Mouse (Mus musculus) monocyte, adult 2 months (primary cell): ENCODE data around the gene Luc7l3.
"Not testable (repeated sequence)": the region's sequence is repeated elsewhere in the genome, so short reads cannot be mapped to it uniquely, and the experiment has no call there.

ENCODE experiments used
- DNase-seq, 2 experiments: peaks; one replicate each; pipeline ENCODE4 v3.0.0; 2022; ENCODE audit warnings: low spot score in 2 of 2, low read depth in 1 of 2

The Luc7l3 gene

GRCm38 (mm10) chr11:94314098-94314652, 7.6 kb downstream of the Luc7l3 start:
- DNase-seq = no peak

- DNase-seq = no peak
Measured at GRCm38 (mm10) chr11:94312733-94313132, 9.1 kb downstream of the Luc7l3 start.

DNA sequence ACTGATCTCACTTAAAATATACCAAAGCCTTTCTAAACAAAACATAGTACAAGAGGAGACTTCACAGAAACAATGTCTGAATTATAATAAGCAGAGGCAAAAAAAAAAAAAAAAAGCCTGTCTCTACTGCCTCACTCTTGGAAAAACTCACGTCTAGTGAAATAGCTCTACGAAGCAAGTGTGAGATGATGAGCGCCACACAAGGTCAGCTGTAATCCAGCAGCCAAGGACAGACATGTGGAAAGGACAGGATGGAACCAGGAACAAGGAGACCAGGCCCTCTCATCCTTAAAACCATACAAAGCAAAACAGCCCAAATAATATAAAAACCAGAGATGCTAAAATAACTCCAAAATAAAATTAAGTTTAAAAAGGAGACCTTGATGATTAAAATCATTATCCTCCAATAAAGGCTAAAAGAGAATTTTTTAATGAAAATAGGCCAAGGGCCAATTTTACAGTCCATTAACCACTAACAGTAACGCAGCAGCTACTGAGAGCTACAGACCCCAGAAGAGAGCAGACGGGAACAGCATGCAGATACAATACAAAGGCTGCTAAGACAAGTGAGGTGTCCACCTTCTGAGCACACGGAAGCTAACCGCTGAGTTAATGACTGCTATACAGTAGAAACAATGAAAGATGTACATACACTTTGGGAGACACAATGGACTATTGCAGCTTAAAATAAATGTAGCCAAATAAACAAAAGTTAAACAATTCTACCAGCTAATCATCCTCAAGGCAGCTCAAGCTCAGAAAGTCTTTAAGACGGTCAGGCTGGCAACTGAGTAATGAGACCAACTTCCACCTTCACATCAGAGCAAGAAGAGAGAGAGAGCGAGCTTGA, 26.6 kb downstream of the Luc7l3 start:
- no peak for DNase-seq

DNA sequence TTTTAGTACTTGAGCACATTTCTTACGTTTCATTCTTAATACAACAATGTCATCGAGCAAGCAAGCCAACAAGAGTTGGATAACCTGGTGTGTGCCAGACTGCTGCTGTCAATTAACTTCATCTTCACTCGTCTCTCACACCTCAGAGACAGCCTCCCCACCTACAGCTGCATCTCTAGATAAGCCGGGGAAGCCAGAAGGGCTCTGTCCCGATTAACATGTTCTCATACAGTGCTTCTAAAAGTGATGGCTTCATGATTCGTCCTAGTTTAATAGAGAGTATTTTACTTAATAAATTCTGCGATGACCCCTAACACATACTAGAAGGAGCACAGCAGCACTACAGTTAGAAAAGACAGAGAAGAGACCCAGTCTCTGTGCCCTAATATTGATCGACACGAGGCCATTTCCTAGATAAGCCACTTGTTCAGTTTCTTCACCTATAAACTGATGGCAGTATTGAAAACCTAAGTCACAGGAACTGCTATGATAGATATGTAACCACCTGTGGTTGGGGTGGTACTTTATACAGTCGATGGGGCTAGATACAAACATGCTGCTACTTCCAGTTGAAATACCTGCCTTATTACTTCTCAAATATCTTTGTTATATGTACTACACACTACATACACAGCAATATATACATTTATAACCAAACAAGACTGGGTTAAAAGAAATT, 31.6 kb downstream of the Luc7l3 start:
- DNase-seq = no peak

GRCm38 (mm10) chr11:94287105-94287504, 34.7 kb downstream of the Luc7l3 start:
- no peak for DNase-seq

DNA sequence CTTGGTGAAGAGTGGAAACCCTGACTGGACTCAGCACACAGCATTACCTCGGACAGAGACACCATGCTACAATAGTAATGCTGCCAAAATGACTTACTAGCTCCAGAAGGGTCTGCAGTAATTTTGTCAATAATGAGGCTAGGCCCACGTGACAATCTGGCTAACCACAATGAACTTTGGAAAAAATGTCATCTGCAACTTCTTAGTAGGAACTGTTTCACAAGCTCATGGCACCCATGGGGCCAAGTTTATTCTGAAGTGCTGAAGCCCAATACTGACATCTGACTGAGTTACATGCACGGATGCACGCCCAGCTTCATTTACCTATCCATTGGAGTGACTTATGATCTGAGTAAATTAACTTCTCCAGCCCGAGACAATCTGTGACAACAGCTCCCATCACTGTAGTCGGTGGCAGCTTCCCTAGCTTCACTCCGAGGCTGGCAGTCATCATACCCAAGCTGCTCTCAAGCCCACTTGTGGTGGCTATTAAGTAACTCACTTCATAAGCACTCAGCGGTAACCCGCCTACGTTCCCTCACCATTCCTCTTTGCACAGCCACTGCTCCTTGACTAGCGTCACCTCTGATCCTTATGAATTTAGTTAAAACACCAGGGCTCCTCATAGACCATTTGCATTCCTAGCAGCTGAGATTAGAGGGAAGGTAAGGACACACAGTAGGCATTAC, 35.8 kb downstream of the Luc7l3 start:
- no peak for DNase-seq

- DNase-seq = no peak
Measured at GRCm38 (mm10) chr11:94283536-94284099, 38.2 kb downstream of the Luc7l3 start.

DNA sequence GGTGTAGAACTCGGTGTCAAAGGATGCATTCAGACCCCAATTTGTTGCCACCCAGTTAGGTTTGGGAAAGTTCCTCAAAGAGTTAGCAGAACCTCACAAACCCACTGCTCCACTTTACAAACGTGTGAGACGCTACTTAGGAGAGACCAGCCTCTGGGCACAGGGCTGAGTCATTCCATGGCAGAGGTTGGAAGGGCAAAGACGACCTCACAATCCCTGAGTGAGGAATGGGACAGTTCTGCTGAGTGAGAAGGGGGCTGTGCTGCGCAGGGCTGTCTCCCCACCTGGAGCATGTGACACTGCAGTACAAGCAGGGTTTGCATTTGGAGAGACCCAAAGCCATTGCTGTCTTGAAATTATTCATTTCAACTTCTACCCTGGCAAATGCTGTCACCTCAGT, 39.5 kb downstream of the Luc7l3 start:
- no peak for DNase-seq

- DNase-seq = no peak
Measured at GRCm38 (mm10) chr11:94281199-94282181, 40.3 kb downstream of the Luc7l3 start, which contains the start of gene Gm21885. Gm21885 (plus strand) TSS chr11:94281873.

DNA sequence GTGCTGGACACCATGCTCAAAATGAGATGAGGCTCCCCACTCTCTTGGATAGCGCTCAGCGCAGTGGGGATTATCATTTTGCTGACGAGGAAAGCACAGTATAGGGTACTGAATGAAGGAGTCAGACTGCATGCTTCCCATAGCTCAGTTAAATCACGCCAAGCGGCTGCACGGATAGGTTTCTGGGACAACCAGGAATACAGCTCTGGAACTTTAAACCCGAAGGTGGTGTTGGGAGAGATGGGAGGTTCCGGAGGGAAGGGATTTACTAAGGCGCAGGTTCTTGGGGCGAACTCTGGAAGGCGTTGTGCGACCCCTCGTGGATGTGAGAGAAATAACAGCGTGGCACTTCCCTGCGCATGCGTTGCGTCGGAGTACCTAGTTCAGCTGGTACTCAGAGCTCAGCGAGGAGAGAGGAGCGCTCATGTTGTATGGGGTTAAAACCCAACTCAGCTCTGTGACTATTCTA, 44.9 kb downstream of the Luc7l3 start:
- peak; percentile 21 to 53 for DNase-seq

- no peak for DNase-seq
Measured at GRCm38 (mm10) chr11:94275686-94276085, 46.1 kb downstream of the Luc7l3 start.

DNA sequence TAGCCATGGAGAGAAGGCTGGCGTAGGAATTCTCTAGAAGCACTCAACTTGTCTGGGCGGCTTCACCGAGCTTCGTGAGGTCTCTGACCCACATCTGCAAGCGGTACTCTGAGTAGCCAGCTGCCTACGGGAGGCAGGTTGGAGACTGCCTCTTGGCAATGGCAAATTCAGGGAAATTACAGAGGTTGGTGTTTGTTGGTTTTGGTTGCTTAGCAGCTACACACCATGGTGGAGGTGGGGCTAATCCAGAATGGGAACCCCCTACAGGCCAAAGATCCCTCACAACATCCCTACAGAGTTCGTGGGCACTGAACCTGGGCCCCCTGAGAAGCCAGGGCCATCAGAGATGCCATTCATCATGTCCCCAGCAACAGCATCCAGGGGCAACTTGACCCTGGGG, 46.6 kb downstream of the Luc7l3 start:
- DNase-seq = no peak

- DNase-seq = no peak
Measured at GRCm38 (mm10) chr11:94274206-94274867, 47.5 kb downstream of the Luc7l3 start.

DNA sequence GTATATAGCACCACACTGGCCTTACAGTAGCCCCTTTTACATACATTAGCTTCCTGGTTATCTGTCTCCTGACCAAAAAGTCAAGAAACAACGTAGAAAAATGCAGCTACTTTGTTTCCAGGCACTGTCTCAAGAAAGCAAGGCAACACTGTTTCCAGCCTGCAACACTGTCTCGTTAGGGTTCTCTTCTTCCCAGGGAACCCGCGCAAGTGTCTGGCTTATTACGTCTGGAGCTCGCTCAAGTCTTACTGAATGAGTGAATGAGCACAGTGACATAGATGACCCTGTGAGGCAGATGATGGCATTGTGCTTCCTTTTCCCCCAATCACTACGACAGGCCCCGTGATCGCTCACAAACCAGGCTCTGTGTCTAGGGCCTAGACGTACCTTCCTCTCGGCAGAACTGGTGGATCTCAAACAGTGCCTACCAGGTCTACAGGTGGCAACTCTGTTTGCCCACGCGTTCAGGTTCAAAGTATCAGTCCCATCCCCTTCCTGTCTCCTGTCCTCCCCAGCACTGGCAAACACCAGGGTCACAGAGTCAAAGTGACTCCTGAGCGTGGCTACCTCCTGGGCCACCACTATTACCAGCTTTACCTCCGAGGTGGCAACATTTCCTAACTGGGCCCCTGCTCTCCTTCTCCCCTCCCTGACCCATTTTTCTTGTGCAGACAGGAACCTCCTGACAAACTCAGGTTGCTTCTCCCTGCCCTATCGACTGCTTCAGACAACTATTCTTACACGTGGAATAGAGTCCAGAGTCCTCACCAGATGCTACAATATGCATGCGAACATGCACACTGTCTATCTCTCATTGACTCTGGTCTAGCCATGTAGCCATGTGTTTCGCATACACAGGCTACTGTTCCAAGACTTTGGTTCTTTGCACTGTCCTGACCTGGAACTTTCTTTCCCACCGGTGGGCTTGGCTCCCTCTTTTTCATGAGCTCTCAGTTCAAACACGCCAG, 48.5 kb downstream of the Luc7l3 start:
- DNase-seq = no peak

- DNase-seq = no peak
Measured at GRCm38 (mm10) chr11:94271015-94271414, 50.8 kb downstream of the Luc7l3 start.

DNA sequence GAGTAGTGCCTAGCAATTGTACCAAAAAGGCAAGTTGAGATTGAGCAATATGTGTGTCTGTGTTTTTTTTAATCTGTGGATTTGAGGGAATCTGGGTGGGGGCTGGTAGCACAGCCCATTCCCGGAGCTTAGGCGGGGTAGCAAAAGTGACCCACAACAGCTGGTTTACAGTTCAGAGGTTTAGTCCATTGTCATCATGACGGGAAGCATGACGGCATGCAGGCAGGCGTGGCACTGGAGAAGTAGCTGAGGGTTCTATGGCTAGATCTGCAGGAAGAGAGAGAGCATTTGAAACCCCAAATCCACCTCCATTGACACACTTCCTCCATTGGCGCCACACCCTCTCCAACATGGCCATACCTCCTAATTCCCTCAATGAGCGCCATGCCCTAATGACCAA, 51.9 kb downstream of the Luc7l3 start:
- DNase-seq = no peak

DNA sequence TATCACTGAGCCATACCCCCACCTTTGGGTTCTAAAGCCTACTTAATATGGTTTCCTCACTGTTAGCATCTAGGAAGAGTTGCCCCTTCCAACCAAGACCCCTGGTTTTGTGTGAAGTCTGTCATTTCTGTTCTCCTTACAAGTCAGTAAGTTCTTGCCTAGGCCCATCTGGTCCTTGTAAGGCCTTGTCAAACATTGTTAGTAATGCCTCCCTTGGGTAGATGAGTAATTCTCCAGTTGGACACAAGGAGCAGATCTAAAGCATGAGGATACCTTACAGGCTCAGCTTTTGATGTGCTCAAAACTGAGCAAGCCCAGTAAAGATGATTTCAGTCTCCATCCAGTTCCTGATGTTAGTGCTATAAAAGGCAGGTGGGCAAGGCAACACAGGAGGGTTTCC, 53.0 kb downstream of the Luc7l3 start:
- DNase-seq = no peak

DNA sequence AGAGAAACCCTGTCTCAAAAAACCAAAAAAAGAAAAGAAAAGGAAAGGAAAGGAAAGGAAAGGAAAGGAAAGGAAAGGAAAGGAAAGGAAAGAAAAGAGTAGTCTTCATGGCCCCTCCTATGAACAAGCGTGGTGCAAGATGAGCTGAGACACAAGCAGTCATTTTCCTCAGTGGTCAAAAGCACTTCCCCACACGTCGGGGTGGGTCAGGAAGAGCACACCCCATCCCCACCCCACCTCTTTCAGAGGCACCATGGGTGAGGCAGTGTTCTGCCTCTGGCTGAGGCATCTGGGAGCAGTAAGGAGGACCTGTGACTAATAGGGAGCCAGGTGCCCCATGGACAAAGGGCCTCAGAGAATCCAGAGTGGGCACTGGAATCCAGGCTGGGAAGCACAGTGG, 55.6 kb downstream of the Luc7l3 start:
- DNase-seq = not testable (repeated sequence)
